Mouse (Mus musculus) CH12.LX (cell line): ENCODE data around the gene Inpp5a.

Experiments used
- CTCF ChIP-seq, 2 experiments: IDR thresholded peaks in 1 of 2; conservative IDR thresholded peaks in 1 of 2; 2 replicates each; pipeline ENCODE4 v1.5.1; 2011 to 2012; ENCODE audit warnings: low read depth in 2 of 2, low read length in 2 of 2, improper control_type of control experiment in 1 of 2, inconsistent platforms in 1 of 2, mild to moderate bottlenecking in 1 of 2, moderate library complexity in 1 of 2
- JUND ChIP-seq: conservative IDR thresholded peaks from 2 replicates; pipeline ENCODE4 v1.6.1; 2011; ENCODE audit warnings: low read depth, low read length, improper control_type of control experiment

- no peak for TF ChIP-seq CTCF (conservative IDR thresholded peaks at IDR 0.05 in 1 of 2, IDR thresholded peaks at IDR 0.05 in 1 of 2; ENCODE audit: low read depth in 2 of 2, low read length in 2 of 2)
- no peak for TF ChIP-seq JUND
Measured at GRCm38 (mm10) chr7:139518352-139518751, 129.4 kb downstream of the Inpp5a start.
